Mouse (Mus musculus): ENCODE measurements at regions not wholly inside any gene's neighbourhood (a gene's known extent, or its start where the extent isn't known, plus 50 kb on each side); places are given as distances from the start of the nearest gene placed in this dataset.
A peak's percentile ranks its signal among the peaks of the same experiment; 100 is the strongest.

- DNase-seq (ENCODE audit: inconsistent ontology term) = no peak
Measured at GRCm38 (mm10) chr12:39840615-39841014, 197.2 kb downstream of the Arl4a start.

- DNase-seq (ENCODE audit: inconsistent ontology term) = peak; percentile 28
Measured at GRCm38 (mm10) chr12:39840179-39840578, 197.6 kb downstream of the Arl4a start.

GRCm38 (mm10) chr12:39831079-39831478 is 206.7 kb downstream of the Arl4a start:
- DNase-seq (ENCODE audit: inconsistent ontology term) = no peak

GRCm38 (mm10) chr12:39830530-39830929 is 207.3 kb downstream of the Arl4a start:
- no peak for DNase-seq (ENCODE audit: inconsistent ontology term)

GRCm38 (mm10) chr12:39822671-39823070 is 215.2 kb downstream of the Arl4a start:
- DNase-seq (ENCODE audit: inconsistent ontology term) = no peak

- DNase-seq (ENCODE audit: inconsistent ontology term) = no peak
Measured at GRCm38 (mm10) chr12:39801536-39801935, 236.3 kb downstream of the Arl4a start.

- peak; percentile 6 for DNase-seq (ENCODE audit: inconsistent ontology term)
Measured at GRCm38 (mm10) chr12:39797843-39798242, 240.0 kb downstream of the Arl4a start.

- peak; percentile 7 for DNase-seq (ENCODE audit: inconsistent ontology term)
Measured at GRCm38 (mm10) chr12:39796939-39797338, 240.9 kb downstream of the Arl4a start.

- DNase-seq (ENCODE audit: inconsistent ontology term) = no peak
Measured at GRCm38 (mm10) chr12:39785026-39785425, 252.8 kb downstream of the Arl4a start.

- no peak for DNase-seq (ENCODE audit: inconsistent ontology term)
Measured at GRCm38 (mm10) chr12:39784532-39784931, 253.3 kb downstream of the Arl4a start.

GRCm38 (mm10) chr12:39776173-39776572 is 261.7 kb downstream of the Arl4a start:
- no peak for DNase-seq (ENCODE audit: inconsistent ontology term)

- DNase-seq (ENCODE audit: inconsistent ontology term) = no peak
Measured at GRCm38 (mm10) chr12:39766988-39767387, 270.8 kb downstream of the Arl4a start.

- DNase-seq (ENCODE audit: inconsistent ontology term) = no peak
Measured at GRCm38 (mm10) chr12:39763529-39763928, 274.3 kb downstream of the Arl4a start.

- DNase-seq (ENCODE audit: inconsistent ontology term) = peak; percentile 89
Measured at GRCm38 (mm10) chr12:39761946-39762345, 275.9 kb downstream of the Arl4a start.

GRCm38 (mm10) chr12:39761326-39761725 is 276.5 kb downstream of the Arl4a start:
- DNase-seq (ENCODE audit: inconsistent ontology term) = no peak

GRCm38 (mm10) chr12:39757975-39758374 is 279.9 kb downstream of the Arl4a start:
- no peak for DNase-seq (ENCODE audit: inconsistent ontology term)

- DNase-seq (ENCODE audit: inconsistent ontology term) = no peak
Measured at GRCm38 (mm10) chr12:39751850-39752249, 286.0 kb downstream of the Arl4a start.

- peak; percentile 16 for DNase-seq (ENCODE audit: inconsistent ontology term)
Measured at GRCm38 (mm10) chr12:39742156-39743063, 295.4 kb downstream of the Arl4a start.

- DNase-seq (ENCODE audit: inconsistent ontology term) = peak; percentile 49
Measured at GRCm38 (mm10) chr12:39741051-39741847, 296.6 kb downstream of the Arl4a start.

GRCm38 (mm10) chr12:39736966-39737365 is 300.9 kb downstream of the Arl4a start:
- DNase-seq (ENCODE audit: inconsistent ontology term) = no peak

- DNase-seq (ENCODE audit: inconsistent ontology term) = no peak
Measured at GRCm38 (mm10) chr12:39736097-39736920, 301.5 kb downstream of the Arl4a start.

GRCm38 (mm10) chr12:39734176-39734575 is 303.6 kb downstream of the Arl4a start:
- no peak for DNase-seq (ENCODE audit: inconsistent ontology term)

All from Muller cell, postnatal 12 days (primary cell).